Mouse (Mus musculus): ENCODE data around the gene Slc17a2. TPM values are rescaled to one million over a fixed set of nuclear protein-coding genes. Genes with fewer than 3 reads are reported as not detected.
A peak's percentile ranks its signal among the peaks of the same experiment; 100 is the strongest.

Slc17a2 gene
- total and polyA plus RNA-seq, 2 experiments from 2014 or later, result 0.11 TPM; not detected in 1

GRCm38 (mm10) chr13:23816148-23816547, 9.4 kb downstream of the Slc17a2 start:
- 71% methylated on average over 2 of the region's 2 CpGs for WGBS
- H3K36me3 ChIP-seq (ENCODE audit: insufficient read depth, low read length), result no peaks in the 10 kb centered on the region
- H3K4me3 ChIP-seq (ENCODE audit: low read depth, low read length), result no peak overlapping the region
- no peak for TF ChIP-seq CTCF (IDR thresholded peaks at IDR 0.05)
- H3K27ac ChIP-seq (ENCODE audit: low read depth, low read length), result no peak overlapping the region
- no peaks in the 10 kb centered on the region for H3K9me3 ChIP-seq (ENCODE audit: low read length)
- H3K27me3 ChIP-seq (ENCODE audit: insufficient read depth, low read length), result no peaks in the 10 kb centered on the region
- DNase-seq (ENCODE audit: low spot score), result no peak
- no peak for ATAC-seq (ENCODE audit: low FRiP score)
- H3K9ac ChIP-seq (replicated peaks; ENCODE audit: low read length, poor library complexity, severe bottlenecking), result no peak overlapping the region
- H3K4me1 ChIP-seq (ENCODE audit: insufficient read depth, low read length), result no peaks in the 10 kb centered on the region
- H3K4me2 ChIP-seq (ENCODE audit: low read depth, low read length, poor library complexity, severe bottlenecking), result no peak overlapping the region

GRCm38 (mm10) chr13:23820179-23820940, 13.6 kb downstream of the Slc17a2 start:
- DNase-seq (ENCODE audit: low spot score) (no peak), ATAC-seq (ENCODE audit: low FRiP score) (no peak)
- WGBS, result 72% methylated on average over 4 of the region's 4 CpGs
- Histone ChIP-seq H3K4me3 (ENCODE audit: low read depth, low read length) (no peak overlapping the region), H3K27ac (ENCODE audit: low read depth, low read length) (no peak overlapping the region), H3K36me3 (ENCODE audit: insufficient read depth, low read length) (no peaks in the 10 kb centered on the region), H3K4me1 (ENCODE audit: insufficient read depth, low read length) (no peaks in the 10 kb centered on the region), H3K9me3 (ENCODE audit: low read length) (no peaks in the 10 kb centered on the region), H3K27me3 (ENCODE audit: insufficient read depth, low read length) (no peaks in the 10 kb centered on the region), H3K4me2 (ENCODE audit: low read depth, low read length, poor library complexity, severe bottlenecking) (no peak overlapping the region), H3K9ac (replicated peaks; ENCODE audit: low read length, poor library complexity, severe bottlenecking) (no peak overlapping the region)
- TF ChIP-seq CTCF (IDR thresholded peaks at IDR 0.05), result no peak

- WGBS, result 86% methylated on average over 3 of the region's 3 CpGs
- Histone ChIP-seq H3K4me1 (ENCODE audit: insufficient read depth, low read length) (no peaks in the 10 kb centered on the region), H3K36me3 (ENCODE audit: insufficient read depth, low read length) (no peaks in the 10 kb centered on the region), H3K9me3 (ENCODE audit: low read length) (no peaks in the 10 kb centered on the region), H3K27me3 (ENCODE audit: insufficient read depth, low read length) (no peaks in the 10 kb centered on the region), H3K27ac (ENCODE audit: low read depth, low read length) (no peak overlapping the region), H3K4me3 (ENCODE audit: low read depth, low read length) (no peak overlapping the region), H3K4me2 (ENCODE audit: low read depth, low read length, poor library complexity, severe bottlenecking) (no peak overlapping the region), H3K9ac (replicated peaks; ENCODE audit: low read length, poor library complexity, severe bottlenecking) (no peak overlapping the region)
- TF ChIP-seq CTCF (IDR thresholded peaks at IDR 0.05), result no peak
- DNase-seq (ENCODE audit: low spot score) (no peak), ATAC-seq (ENCODE audit: low FRiP score) (no peak)
Measured at GRCm38 (mm10) chr13:23822213-23822612, 15.4 kb downstream of the Slc17a2 start.

GRCm38 (mm10) chr13:23826606-23827005, 19.8 kb downstream of the Slc17a2 start:
- DNase-seq (ENCODE audit: low spot score), result no peak
- H3K27ac ChIP-seq (ENCODE audit: low read depth, low read length), result no peak overlapping the region
- H3K9ac ChIP-seq (replicated peaks; ENCODE audit: low read length, poor library complexity, severe bottlenecking), result no peak overlapping the region
- H3K4me2 ChIP-seq (ENCODE audit: low read depth, low read length, poor library complexity, severe bottlenecking), result no peak overlapping the region
- H3K36me3 ChIP-seq (ENCODE audit: insufficient read depth, low read length), result no peaks in the 10 kb centered on the region
- H3K4me3 ChIP-seq (ENCODE audit: low read depth, low read length), result no peak overlapping the region
- ATAC-seq (ENCODE audit: low FRiP score), result no peak
- H3K9me3 ChIP-seq (ENCODE audit: low read length), result no peaks in the 10 kb centered on the region
- WGBS, result 77% methylated on average over 3 of the region's 3 CpGs
- no peaks in the 10 kb centered on the region for H3K4me1 ChIP-seq (ENCODE audit: insufficient read depth, low read length)
- no peaks in the 10 kb centered on the region for H3K27me3 ChIP-seq (ENCODE audit: insufficient read depth, low read length)
- no peak for TF ChIP-seq CTCF (IDR thresholded peaks at IDR 0.05)

- 0 out of 2 replicates have a peak, but pooled peaks have one; percentile 47 for ATAC-seq (ENCODE audit: low FRiP score)
Measured at GRCm38 (mm10) chr13:23833053-23833452, 26.3 kb downstream of the Slc17a2 start.

GRCm38 (mm10) chr13:23834836-23835235, 28.0 kb downstream of the Slc17a2 start:
- TF ChIP-seq CTCF (IDR thresholded peaks at IDR 0.05), result no peak
- H3K4me3 ChIP-seq (ENCODE audit: low read depth, low read length), result no peak overlapping the region
- no peaks in the 10 kb centered on the region for H3K9me3 ChIP-seq (ENCODE audit: low read length)
- ATAC-seq (ENCODE audit: low FRiP score) (no peak), DNase-seq (ENCODE audit: low spot score) (no peak)
- no peak overlapping the region for H3K4me2 ChIP-seq (ENCODE audit: low read depth, low read length, poor library complexity, severe bottlenecking)
- no peaks in the 10 kb centered on the region for H3K4me1 ChIP-seq (ENCODE audit: insufficient read depth, low read length)
- no peaks in the 10 kb centered on the region for H3K36me3 ChIP-seq (ENCODE audit: insufficient read depth, low read length)
- no peak overlapping the region for H3K9ac ChIP-seq (replicated peaks; ENCODE audit: low read length, poor library complexity, severe bottlenecking)
- WGBS, result 86% methylated on average over 5 of the region's 5 CpGs
- H3K27ac ChIP-seq (ENCODE audit: low read depth, low read length), result no peak overlapping the region
- H3K27me3 ChIP-seq (ENCODE audit: insufficient read depth, low read length), result no peaks in the 10 kb centered on the region

More at GRCm38 (mm10) chr13:23833053-23833452, 26.3 kb downstream of the Slc17a2 start:
- no peak overlapping the region for H3K4me2 ChIP-seq (ENCODE audit: low read depth, low read length, poor library complexity, severe bottlenecking)
- H3K27ac ChIP-seq (ENCODE audit: low read depth, low read length), result no peak overlapping the region
- no peaks in the 10 kb centered on the region for H3K27me3 ChIP-seq (ENCODE audit: insufficient read depth, low read length)
- DNase-seq (ENCODE audit: low spot score), result peak; percentile 82
- H3K9me3 ChIP-seq (ENCODE audit: low read length), result no peaks in the 10 kb centered on the region
- no peak overlapping the region for H3K4me3 ChIP-seq (ENCODE audit: low read depth, low read length)
- H3K9ac ChIP-seq (replicated peaks; ENCODE audit: low read length, poor library complexity, severe bottlenecking), result no peak overlapping the region
- H3K4me1 ChIP-seq (ENCODE audit: insufficient read depth, low read length), result no peaks in the 10 kb centered on the region
- 14% methylated on average over 6 of the region's 6 CpGs for WGBS
- TF ChIP-seq CTCF (IDR thresholded peaks at IDR 0.05), result peak; percentile 81
- H3K36me3 ChIP-seq (ENCODE audit: insufficient read depth, low read length), result no peaks in the 10 kb centered on the region
